Mouse (Mus musculus): Measurements from ENCODE around the gene Aire. TPM values are rescaled to one million over a fixed set of nuclear protein-coding genes. Genes with fewer than 3 reads are reported as not detected.

The Aire gene
- total and polyA plus RNA-seq, 2 experiments from 2014 or later, result 0.05 to 0.99 TPM

DNA sequence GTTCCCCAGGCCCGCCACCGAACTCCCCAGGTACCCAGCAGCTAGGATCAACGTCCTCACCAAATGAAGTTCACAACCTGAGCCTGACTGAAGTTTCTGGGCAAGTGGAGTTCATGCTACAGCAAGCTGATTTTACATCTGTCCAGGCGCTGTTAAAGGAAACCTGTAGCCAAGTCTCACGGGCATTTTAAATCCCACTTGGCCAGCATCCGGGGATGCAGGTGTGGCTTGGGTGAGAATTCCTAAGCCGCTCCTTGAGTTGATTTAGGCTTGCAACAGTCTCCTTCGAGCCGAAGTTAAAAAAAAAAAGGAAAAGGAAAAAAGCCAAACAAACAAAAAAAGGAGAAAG, 33.5 kb downstream of the Aire start, which contains the start of gene Pfkl:
Gene Pfkl, minus strand, starts transcription at position 139 of the 349 bp plus-strand sequence.
- Histone ChIP-seq H3K4me2 (ENCODE audit: low read depth, low read length) (peak within 1 kb of the TSS; percentile 92), H3K27me3 (ENCODE audit: insufficient read depth, low read length) (no peaks in the 10 kb centered on the region), H3K27ac (peak within 1 kb of the TSS; percentile 87), H3K4me1 (ENCODE audit: insufficient read depth, low read length) (peaks cover 23% of the 10 kb centered on the region), H3K9ac (replicated peaks; ENCODE audit: low read length) (peak within 1 kb of the TSS; percentile 75), H3K4me3 (ENCODE audit: low read length) (peak within 1 kb of the TSS; percentile 86), H3K36me3 (ENCODE audit: insufficient read depth, low read length) (no peaks in the 10 kb centered on the region), H3K9me3 (ENCODE audit: low read length) (no peaks in the 10 kb centered on the region)
- TF ChIP-seq CTCF (IDR thresholded peaks at IDR 0.05; ENCODE audit: low read depth), result no peak
- under 1% methylated on average over 9 of the region's 9 CpGs for WGBS
- DNase-seq (ENCODE audit: low spot score), result no peak
- ATAC-seq, result no peak

DNA sequence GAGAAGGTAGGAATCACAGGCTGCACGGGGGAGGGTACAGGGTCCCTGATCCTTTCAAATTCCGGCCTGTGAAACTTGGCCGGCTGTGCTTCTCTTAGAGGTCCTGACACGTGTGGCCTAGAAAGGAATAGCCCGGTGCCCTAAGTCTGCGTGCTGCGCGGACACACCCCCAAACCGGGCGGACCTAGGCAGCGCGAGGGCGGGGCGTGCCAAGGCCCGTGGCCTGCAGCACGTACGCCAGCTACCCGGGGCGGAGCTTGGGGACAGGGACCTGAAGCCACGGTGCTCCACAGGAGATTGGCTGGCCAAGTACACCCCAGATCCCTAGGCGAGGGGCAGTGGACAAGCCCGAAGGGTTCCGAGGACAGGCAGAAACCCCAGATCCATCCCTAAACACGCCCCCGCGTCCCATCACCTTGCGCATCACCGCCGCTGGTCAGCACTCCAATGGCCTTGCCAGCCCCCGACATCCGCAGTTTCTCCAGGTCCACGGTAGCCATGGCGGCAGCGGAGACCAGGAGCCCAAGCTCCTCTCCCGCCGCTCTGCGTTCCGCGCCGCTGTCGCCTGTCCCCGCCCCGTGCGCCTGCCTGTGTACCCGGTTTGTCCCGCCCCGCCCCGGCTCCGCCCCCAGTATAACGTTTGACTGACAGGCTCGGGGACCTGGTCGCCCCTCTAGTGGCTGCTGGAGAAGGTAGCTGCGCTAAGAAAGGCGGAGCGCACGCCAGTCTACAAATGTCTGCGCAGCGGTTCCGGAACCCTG, 34.0 kb downstream of the Aire start:
- peak overlapping the region; percentile 87 for H3K27ac ChIP-seq
- no peaks in the 10 kb centered on the region for H3K9me3 ChIP-seq (ENCODE audit: low read length)
- H3K4me1 ChIP-seq (ENCODE audit: insufficient read depth, low read length), result peaks cover 23% of the 10 kb centered on the region
- TF ChIP-seq CTCF (IDR thresholded peaks at IDR 0.05; ENCODE audit: low read depth), result peak; percentile 80
- under 1% methylated on average over 55 of the region's 59 CpGs for WGBS
- H3K9ac ChIP-seq (replicated peaks; ENCODE audit: low read length), result peak overlapping the region; percentile 75
- H3K27me3 ChIP-seq (ENCODE audit: insufficient read depth, low read length), result no peaks in the 10 kb centered on the region
- ATAC-seq, result peak; percentile 96
- H3K36me3 ChIP-seq (ENCODE audit: insufficient read depth, low read length), result no peaks in the 10 kb centered on the region
- peak overlapping the region; percentile 86 for H3K4me3 ChIP-seq (ENCODE audit: low read length)
- DNase-seq (ENCODE audit: low spot score), result peak; percentile 96
- peak overlapping the region; percentile 92 for H3K4me2 ChIP-seq (ENCODE audit: low read depth, low read length)

DNA sequence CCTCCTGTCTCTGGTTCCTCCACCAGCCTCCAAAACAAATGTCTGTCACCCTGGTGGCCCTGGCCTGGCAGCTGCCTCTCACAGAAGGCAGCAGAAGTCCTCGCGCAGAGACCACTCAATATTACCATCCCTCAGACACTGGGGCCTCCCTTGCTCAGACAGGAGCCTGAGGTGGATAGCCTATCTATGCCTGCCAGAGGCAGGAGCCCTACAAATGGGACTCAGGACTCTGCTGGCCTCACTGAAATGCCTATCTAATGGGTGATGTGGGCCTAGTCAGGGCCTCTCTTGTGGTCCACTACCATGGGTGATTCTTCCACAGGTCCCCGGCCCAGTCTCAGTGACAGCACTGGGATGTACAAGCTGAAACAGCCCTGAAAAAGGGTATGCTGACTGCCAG, 35.2 kb downstream of the Aire start:
- Histone ChIP-seq H3K9ac (replicated peaks; ENCODE audit: low read length) (peak overlapping the region; percentile 75), H3K36me3 (ENCODE audit: insufficient read depth, low read length) (no peaks in the 10 kb centered on the region), H3K9me3 (ENCODE audit: low read length) (no peaks in the 10 kb centered on the region), H3K27me3 (ENCODE audit: insufficient read depth, low read length) (no peaks in the 10 kb centered on the region), H3K27ac (0 out of 2 replicates have a peak overlapping the region, but pooled peaks have one; percentile 87), H3K4me3 (ENCODE audit: low read length) (peak overlapping the region; percentile 86), H3K4me1 (ENCODE audit: insufficient read depth, low read length) (peaks cover 23% of the 10 kb centered on the region), H3K4me2 (ENCODE audit: low read depth, low read length) (peak overlapping the region; percentile 92)
- no peak for TF ChIP-seq CTCF (IDR thresholded peaks at IDR 0.05; ENCODE audit: low read depth)
- WGBS, result 85% methylated on average over 3 of the region's 3 CpGs
- DNase-seq (ENCODE audit: low spot score), result no peak
- no peak for ATAC-seq

DNA sequence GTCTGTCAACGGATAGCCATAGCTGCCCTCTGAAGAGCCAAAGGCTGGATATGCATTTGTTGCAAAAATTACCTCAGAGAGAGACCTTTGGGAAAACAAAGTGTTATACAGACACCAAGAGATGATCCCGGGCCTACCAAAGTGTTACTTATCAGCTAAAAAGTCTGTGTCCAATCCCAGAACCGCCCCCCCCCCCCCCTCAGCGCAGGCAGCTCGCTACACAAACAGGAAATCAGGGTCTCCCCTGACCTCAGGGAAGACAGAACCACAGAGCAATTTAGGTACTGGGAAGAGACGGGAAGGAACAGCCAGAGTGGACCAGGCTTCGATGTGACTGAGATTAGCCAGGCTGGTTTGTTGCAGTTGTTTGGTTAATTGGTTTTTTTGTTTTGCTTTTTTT, 36.2 kb downstream of the Aire start:
- H3K4me1 ChIP-seq (ENCODE audit: insufficient read depth, low read length), result peaks cover 23% of the 10 kb centered on the region
- TF ChIP-seq CTCF (IDR thresholded peaks at IDR 0.05; ENCODE audit: low read depth), result no peak

GRCm38 (mm10) chr10:78005791-78006438, 37.5 kb downstream of the Aire start:
- Histone ChIP-seq H3K4me2 (ENCODE audit: low read depth, low read length) (no peak overlapping the region), H3K4me3 (ENCODE audit: low read length) (no peak overlapping the region), H3K4me1 (ENCODE audit: insufficient read depth, low read length) (peaks cover 23% of the 10 kb centered on the region), H3K27ac (no peak overlapping the region), H3K9me3 (ENCODE audit: low read length) (no peaks in the 10 kb centered on the region), H3K9ac (replicated peaks; ENCODE audit: low read length) (no peak overlapping the region), H3K27me3 (ENCODE audit: insufficient read depth, low read length) (no peaks in the 10 kb centered on the region), H3K36me3 (ENCODE audit: insufficient read depth, low read length) (peaks cover 15% of the 10 kb centered on the region)
- TF ChIP-seq CTCF (IDR thresholded peaks at IDR 0.05; ENCODE audit: low read depth), result no peak
- WGBS, result 85% methylated on average over 4 of the region's 4 CpGs
- no peak for DNase-seq (ENCODE audit: low spot score)
- ATAC-seq, result no peak

More for the DNA sequence above, 36.2 kb downstream of the Aire start:
- WGBS, result 58% methylated on average over 7 of the region's 7 CpGs
- Histone ChIP-seq H3K9ac (replicated peaks; ENCODE audit: low read length) (0 out of 2 replicates have a peak overlapping the region, but pooled peaks have one; percentile 14), H3K4me3 (ENCODE audit: low read length) (no peak overlapping the region), H3K9me3 (ENCODE audit: low read length) (no peaks in the 10 kb centered on the region), H3K27me3 (ENCODE audit: insufficient read depth, low read length) (no peaks in the 10 kb centered on the region), H3K4me2 (ENCODE audit: low read depth, low read length) (no peak overlapping the region), H3K27ac (no peak overlapping the region), H3K36me3 (ENCODE audit: insufficient read depth, low read length) (peaks cover 5% of the 10 kb centered on the region; the same call in 1 of the 2 replicates)
- DNase-seq (ENCODE audit: low spot score), result no peak
- ATAC-seq, result no peak

DNA sequence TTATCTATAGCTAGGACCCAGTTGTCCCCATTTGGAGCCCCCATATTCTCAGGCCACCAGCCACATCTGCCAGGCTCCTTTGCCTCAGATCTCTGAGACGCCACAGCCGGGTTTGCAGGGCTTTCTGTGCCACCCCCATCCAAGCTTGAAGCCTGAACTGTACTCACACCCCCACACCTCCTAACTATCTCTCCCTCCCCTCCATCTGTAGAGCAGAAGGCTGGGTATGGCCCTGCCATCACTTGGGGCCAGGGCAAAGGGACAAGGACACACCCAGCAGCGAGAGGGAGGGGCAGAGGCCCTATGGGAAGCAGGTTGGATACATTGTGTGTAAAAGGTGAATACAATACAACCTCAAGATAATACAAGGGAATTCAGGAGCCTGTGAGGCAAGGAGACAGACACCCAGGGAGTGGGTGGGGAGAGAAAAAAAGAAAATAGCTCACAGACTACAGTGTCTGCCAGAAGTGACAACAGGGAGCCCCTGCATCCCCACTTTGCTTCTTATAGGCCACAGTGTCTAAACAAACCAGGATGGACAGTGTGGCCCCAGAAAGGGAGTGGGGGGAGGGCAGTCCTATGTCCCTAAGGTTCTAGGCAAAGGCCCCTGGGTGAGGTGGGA, 38.8 kb downstream of the Aire start:
- Histone ChIP-seq H3K4me2 (ENCODE audit: low read depth, low read length) (no peak overlapping the region), H3K4me1 (ENCODE audit: insufficient read depth, low read length) (peaks cover 23% of the 10 kb centered on the region), H3K4me3 (ENCODE audit: low read length) (no peak overlapping the region), H3K27ac (no peak overlapping the region), H3K36me3 (ENCODE audit: insufficient read depth, low read length) (peaks cover 28% of the 10 kb centered on the region), H3K9ac (replicated peaks; ENCODE audit: low read length) (no peak overlapping the region), H3K27me3 (ENCODE audit: insufficient read depth, low read length) (no peaks in the 10 kb centered on the region), H3K9me3 (ENCODE audit: low read length) (no peaks in the 10 kb centered on the region)
- ATAC-seq, result no peak
- TF ChIP-seq CTCF (IDR thresholded peaks at IDR 0.05; ENCODE audit: low read depth), result no peak
- 90% methylated on average over 3 of the region's 3 CpGs for WGBS
- no peak for DNase-seq (ENCODE audit: low spot score)
